In genomic region chr11:7944956-7945515, GRCm38 (mm10) we compare ENCODE assay signal across 15 mouse cellular contexts.
DNase-seq lines count a peak whose midpoint lies in the region; ATAC-seq lines count a peak whose summit lies in the region.
"Had no signal": no experiment of that assay in that cellular context is flagged by ENCODE, and none has a peak within 500 bp of the region (broad histone marks: within the 10 kb centered on the region; RNA-seq: fewer than 3 reads in every experiment).

No protein-coding gene starts in this region.

- DNase-seq in heart, adult 11 months = peak; percentile 94
- peak; percentile 10 for DNase-seq in testis, postnatal 14 days (ENCODE audit: low spot score)
- no peak for DNase-seq in testis, postnatal 10 days (ENCODE audit: low spot score)
- peak; percentile 50 to 65 for DNase-seq in heart, adult 9 months (ENCODE audit: low spot score in 2 of 2)
- DNase-seq in forebrain, embryonic 10.5 days (ENCODE audit: extremely low spot score, low spot score) = no peak
- DNase-seq: cerebellum, postnatal 25 days; midbrain, embryonic 14.5 days; thymus, postnatal 4 days had no signal

- H3K9ac ChIP-seq in heart, embryonic 12.5 days = no peak overlapping the region
- H3K9ac ChIP-seq: forebrain, embryonic 12.5 days; limb, embryonic 13.5 days; liver, embryonic 15.5 days had no signal

- no peak for ATAC-seq in heart, embryonic 12.5 days (ENCODE audit: insufficient number of reproducible peaks, low FRiP score)
- no peak for ATAC-seq in frontal cortex, adult (ENCODE audit: low TSS enrichment)
- ATAC-seq: CD4-positive, CD25-positive, alpha-beta regulatory T cell, adult 4 months had no signal

- no peak overlapping the region for H3K4me3 ChIP-seq in heart, embryonic 12.5 days
- no peak overlapping the region for H3K4me3 ChIP-seq in forebrain, embryonic 10.5 days
- H3K4me3 ChIP-seq: forebrain, embryonic 12.5 days; hindbrain, embryonic 10.5 days; limb, embryonic 13.5 days; liver, embryonic 15.5 days had no signal

- H3K4me2 ChIP-seq in heart, embryonic 12.5 days = no peak overlapping the region
- H3K4me2 ChIP-seq: forebrain, embryonic 12.5 days; limb, embryonic 13.5 days; liver, embryonic 15.5 days had no signal

- no peaks in the 10 kb centered on the region for H3K36me3 ChIP-seq in heart, embryonic 12.5 days
- no peaks in the 10 kb centered on the region for H3K36me3 ChIP-seq in forebrain, embryonic 10.5 days (replicated peaks)
- H3K36me3 ChIP-seq: forebrain, embryonic 12.5 days; hindbrain, embryonic 10.5 days; limb, embryonic 13.5 days; liver, embryonic 15.5 days had no signal

- no peaks in the 10 kb centered on the region; the same call in 1 of the 2 replicates for H3K4me1 ChIP-seq in heart, embryonic 12.5 days (replicated peaks)
- no peaks in the 10 kb centered on the region for H3K4me1 ChIP-seq in forebrain, embryonic 10.5 days
- H3K4me1 ChIP-seq: forebrain, embryonic 12.5 days; hindbrain, embryonic 10.5 days; limb, embryonic 13.5 days; liver, embryonic 15.5 days had no signal

- no peaks in the 10 kb centered on the region for H3K9me3 ChIP-seq in heart, embryonic 12.5 days (replicated peaks)
- H3K9me3 ChIP-seq in forebrain, embryonic 10.5 days = no peaks in the 10 kb centered on the region
- H3K9me3 ChIP-seq: forebrain, embryonic 12.5 days; hindbrain, embryonic 10.5 days; limb, embryonic 13.5 days; liver, embryonic 15.5 days had no signal

- H3K27ac ChIP-seq in heart, embryonic 12.5 days (ENCODE audit: poor library complexity, severe bottlenecking) = no peak overlapping the region
- H3K27ac ChIP-seq in forebrain, embryonic 10.5 days = no peak overlapping the region
- H3K27ac ChIP-seq: forebrain, embryonic 12.5 days; hindbrain, embryonic 10.5 days; limb, embryonic 13.5 days; liver, embryonic 15.5 days had no signal

- WGBS in heart, embryonic 12.5 days = 68% methylated on average over 5 of the region's 5 CpGs
- 90% methylated on average over 5 of the region's 5 CpGs for WGBS in forebrain, embryonic 10.5 days

- H3K27me3 ChIP-seq in heart, embryonic 12.5 days (replicated peaks) = no peaks in the 10 kb centered on the region
- no peaks in the 10 kb centered on the region for H3K27me3 ChIP-seq in forebrain, embryonic 10.5 days (ENCODE audit: poor library complexity, severe bottlenecking)
- H3K27me3 ChIP-seq: forebrain, embryonic 12.5 days; limb, embryonic 13.5 days; liver, embryonic 15.5 days had no signal

Comparison
In these comparisons a context has a peak if more than half of its experiments do, and no peak if none do; other contexts are left out.
1. DNase-seq: peak in heart, adult 11 months (single experiment), testis, postnatal 14 days (single experiment) and heart, adult 9 months (2 of 2); none in testis, postnatal 10 days (single experiment) and forebrain, embryonic 10.5 days (single experiment).